Mouse (Mus musculus) bone marrow macrophage, adult 2 months (primary cell): ENCODE results near the gene Olfr765.

Experiments
- CTCF ChIP-seq: IDR thresholded peaks from 2 replicates; pipeline ENCODE4 v1.5.1; 2012; ENCODE audit warnings: low read depth, mild to moderate bottlenecking, low read length, moderate library complexity
- POLR2A ChIP-seq: IDR thresholded peaks from 2 replicates; pipeline ENCODE4 v1.6.1; 2012; ENCODE audit warnings: mild to moderate bottlenecking, low read depth, low read length, borderline replicate concordance

GRCm38 (mm10) chr10:129099275-129099674, 49.5 kb upstream of the Olfr765 start, which contains the start of gene Olfr768:
- TF ChIP-seq POLR2A (no peak), CTCF (no peak)
